Mouse (Mus musculus) spleen, adult 2 months (tissue): Measurements from ENCODE around the gene Hoxd4. TPM values are rescaled to one million over a fixed set of nuclear protein-coding genes. Genes with fewer than 3 reads are reported as not detected.

Source experiments
- DNase-seq, 2 experiments: peaks; one replicate each; pipeline versions ENCODE4 v3.0.0 to v3.0.0-alpha.2; 2012 to 2021; ENCODE audit warnings: low spot score in 2 of 2, low read depth in 1 of 2
- H3K27ac ChIP-seq: fragments of 200-500 bp; 2 replicates; pipeline ENCODE4 v1.5.1; 2012; ENCODE audit warnings: low read length, inconsistent platforms; ENCODE audit not compliant: insufficient read depth
- H3K27me3 ChIP-seq: fragments of 200-500 bp; 2 replicates; pipeline ENCODE4 v1.6.1; 2012; ENCODE audit warnings: mild to moderate bottlenecking, moderate library complexity, low read length, inconsistent platforms; ENCODE audit not compliant: control insufficient read depth, insufficient read depth
- H3K36me3 ChIP-seq: fragments of 200-500 bp; 2 replicates; pipeline ENCODE4 v1.6.1; 2012; ENCODE audit warnings: mild to moderate bottlenecking, low read length, inconsistent platforms; ENCODE audit not compliant: control insufficient read depth, insufficient read depth
- H3K4me1 ChIP-seq: fragments of 200-500 bp; 2 replicates; pipeline ENCODE4 v1.6.1; 2011; ENCODE audit warnings: inconsistent platforms; ENCODE audit not compliant: control insufficient read depth, insufficient read depth, insufficient read length
- H3K4me3 ChIP-seq: fragments of 200-500 bp; 2 replicates; pipeline ENCODE4 v1.5.1; 2011; ENCODE audit warnings: mild to moderate bottlenecking, inconsistent platforms; ENCODE audit not compliant: insufficient read depth, insufficient read length; ENCODE audit errors: extremely low read depth
- CTCF ChIP-seq: fragments of 200-500 bp; IDR thresholded peaks from 2 replicates; pipeline ENCODE4 v1.5.1; 2011; ENCODE audit warnings: mild to moderate bottlenecking, inconsistent platforms; ENCODE audit not compliant: insufficient read depth, insufficient read length, insufficient replicate concordance; ENCODE audit errors: extremely low read depth
- POLR2A ChIP-seq: fragments of 200-500 bp; IDR thresholded peaks from 2 replicates; pipeline ENCODE4 v1.6.1; 2011; ENCODE audit warnings: low read depth, low read length, inconsistent platforms
- WGBS: fragments of 180-500 bp; shearing (Covaris S2); methylation state at CpG from one replicate; pipeline ENCODE4 v1.1.7; 2018; 5-methylcytosine and 5-hydroxymethylcytosine counted together
- polyA plus RNA-seq: library from polyadenylated mRNA; depleted of rRNA; stranded (reverse); fragments of >200 nt; gene quantifications from 2 replicates; pipeline ENCODE4 v1.2.3, GENCODE M21; 2012

The Hoxd4 gene
- polyA plus RNA-seq, 1 experiment: 0.29 TPM

GRCm38 (mm10) chr2:74689574-74690337, 22.0 kb upstream of the Hoxd4 start:
- DNase-seq: no peak
- 4% methylated on average over 24 of the region's 24 CpGs for WGBS
- peaks cover 53% of the 10 kb centered on the region for H3K27me3 ChIP-seq
- H3K27ac ChIP-seq: no peak overlapping the region
- no peak for TF ChIP-seq POLR2A
- no peak for TF ChIP-seq CTCF
- no peaks in the 10 kb centered on the region for H3K36me3 ChIP-seq
- no peaks in the 10 kb centered on the region for H3K4me1 ChIP-seq
- no peak overlapping the region for H3K4me3 ChIP-seq

GRCm38 (mm10) chr2:74690338-74690716, 21.4 kb upstream of the Hoxd4 start:
- Histone ChIP-seq H3K27ac (no peak overlapping the region), H3K36me3 (no peaks in the 10 kb centered on the region), H3K4me1 (no peaks in the 10 kb centered on the region), H3K27me3 (peaks cover 54% of the 10 kb centered on the region), H3K4me3 (no peak overlapping the region)
- 11% methylated on average over 8 of the region's 8 CpGs for WGBS
- no peak for DNase-seq
- no peak for TF ChIP-seq POLR2A
- TF ChIP-seq CTCF: no peak

GRCm38 (mm10) chr2:74691022-74691951, 20.4 kb upstream of the Hoxd4 start, which contains the start of gene Hoxd10:
Gene Hoxd10, plus strand, starts transcription at chr2:74691924.
- Histone ChIP-seq H3K4me3 (no peak within 1 kb of the TSS), H3K4me1 (no peaks in the 10 kb centered on the region), H3K27ac (no peak within 1 kb of the TSS), H3K27me3 (peaks cover 59% of the 10 kb centered on the region), H3K36me3 (no peaks in the 10 kb centered on the region)
- WGBS: 10% methylated on average over 56 of the region's 56 CpGs
- no peak for DNase-seq
- no peak for TF ChIP-seq CTCF
- TF ChIP-seq POLR2A: no peak

- Histone ChIP-seq H3K27me3 (peaks cover 58% of the 10 kb centered on the region), H3K4me1 (no peaks in the 10 kb centered on the region), H3K36me3 (no peaks in the 10 kb centered on the region), H3K4me3 (no peak overlapping the region), H3K27ac (no peak overlapping the region)
- DNase-seq: no peak
- no peak for TF ChIP-seq CTCF
- TF ChIP-seq POLR2A: no peak
- 7% methylated on average over 35 of the region's 35 CpGs for WGBS
Observed at GRCm38 (mm10) chr2:74691995-74692807, 19.5 kb upstream of the Hoxd4 start.

GRCm38 (mm10) chr2:74692808-74693431, 18.8 kb upstream of the Hoxd4 start:
- no peak for DNase-seq
- H3K27me3 ChIP-seq: peaks cover 58% of the 10 kb centered on the region
- no peak overlapping the region for H3K4me3 ChIP-seq
- WGBS: 6% methylated on average over 20 of the region's 20 CpGs
- peaks cover 2% of the 10 kb centered on the region; the same call in 1 of the 2 replicates for H3K4me1 ChIP-seq
- TF ChIP-seq CTCF (no peak), POLR2A (no peak)
- H3K27ac ChIP-seq: no peak overlapping the region
- no peaks in the 10 kb centered on the region for H3K36me3 ChIP-seq

- DNase-seq: no peak
- Histone ChIP-seq H3K27ac (no peak overlapping the region), H3K4me3 (no peak overlapping the region), H3K4me1 (peaks cover 7% of the 10 kb centered on the region; the same call in 1 of the 2 replicates), H3K36me3 (no peaks in the 10 kb centered on the region), H3K27me3 (peaks cover 61% of the 10 kb centered on the region)
- 27% methylated on average over 4 of the region's 4 CpGs for WGBS
- TF ChIP-seq CTCF (no peak), POLR2A (no peak)
Observed at GRCm38 (mm10) chr2:74693432-74693827, 18.3 kb upstream of the Hoxd4 start.
